Mouse (Mus musculus): ENCODE results near the gene Srsf11.

GRCm38 (mm10) chr3:158036329-158036988 lies at the start of gene Srsf11, which contains the start of gene Lrrc40:
- no peak for TF ChIP-seq CTCF (IDR thresholded peaks at IDR 0.05; ENCODE audit: low read depth, low read length)
- TF ChIP-seq TAL1 (conservative IDR thresholded peaks at IDR 0.05; ENCODE audit: low read depth, low read length), result no peak

Data from G1E (cell line).